Mouse (Mus musculus): Measurements from ENCODE around the gene Yrdc. TPM values are rescaled to one million over a fixed set of nuclear protein-coding genes. Genes with fewer than 3 reads are reported as not detected.

The Yrdc gene
- total RNA-seq (2015; ENCODE audit: low replicate concordance) = 4.2 and 46.1 TPM in 2 replicates
- 13.9 and 19.4 TPM in 2 replicates for total RNA-seq (2017; ENCODE audit: low replicate concordance)

DNA sequence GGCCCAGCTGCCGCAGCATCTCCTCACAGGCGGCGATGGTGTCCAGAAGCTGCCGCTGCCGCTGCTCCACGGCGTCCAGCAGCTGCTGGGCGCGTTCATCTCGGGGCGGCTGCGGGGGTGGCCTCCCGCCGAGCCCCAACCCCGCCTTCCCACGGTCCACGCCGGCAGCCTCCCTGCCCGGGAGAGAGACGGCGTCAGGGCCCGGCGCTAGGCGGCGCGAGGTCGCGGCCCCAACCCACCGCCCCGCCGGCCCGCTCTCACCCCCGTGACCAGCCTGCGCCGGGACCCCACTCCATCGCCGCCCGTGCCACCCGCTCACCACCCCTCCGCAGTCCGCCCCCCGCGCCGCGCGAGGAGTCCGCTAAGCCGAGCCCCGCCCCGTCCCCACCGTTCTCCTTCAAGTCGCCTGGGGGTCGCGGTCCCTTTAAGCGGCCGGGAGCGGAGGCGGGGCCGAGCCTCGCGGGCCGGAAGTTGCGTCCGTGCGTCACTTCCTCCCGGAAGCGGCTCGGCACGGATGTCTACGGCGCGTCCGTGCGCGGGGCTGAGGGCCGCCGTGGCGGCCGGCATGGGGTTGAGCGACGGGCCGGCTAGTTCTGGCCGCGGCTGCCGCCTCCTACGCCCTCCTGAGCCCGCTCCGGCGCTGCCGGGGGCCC, at the start of gene Yrdc:
Gene Yrdc, plus strand, starts transcription at position 419 of the 653 bp plus-strand sequence.
- peak; percentile 89 for ATAC-seq (replicated peaks; ENCODE audit: low FRiP score, poor library complexity, severe bottlenecking)

DNA sequence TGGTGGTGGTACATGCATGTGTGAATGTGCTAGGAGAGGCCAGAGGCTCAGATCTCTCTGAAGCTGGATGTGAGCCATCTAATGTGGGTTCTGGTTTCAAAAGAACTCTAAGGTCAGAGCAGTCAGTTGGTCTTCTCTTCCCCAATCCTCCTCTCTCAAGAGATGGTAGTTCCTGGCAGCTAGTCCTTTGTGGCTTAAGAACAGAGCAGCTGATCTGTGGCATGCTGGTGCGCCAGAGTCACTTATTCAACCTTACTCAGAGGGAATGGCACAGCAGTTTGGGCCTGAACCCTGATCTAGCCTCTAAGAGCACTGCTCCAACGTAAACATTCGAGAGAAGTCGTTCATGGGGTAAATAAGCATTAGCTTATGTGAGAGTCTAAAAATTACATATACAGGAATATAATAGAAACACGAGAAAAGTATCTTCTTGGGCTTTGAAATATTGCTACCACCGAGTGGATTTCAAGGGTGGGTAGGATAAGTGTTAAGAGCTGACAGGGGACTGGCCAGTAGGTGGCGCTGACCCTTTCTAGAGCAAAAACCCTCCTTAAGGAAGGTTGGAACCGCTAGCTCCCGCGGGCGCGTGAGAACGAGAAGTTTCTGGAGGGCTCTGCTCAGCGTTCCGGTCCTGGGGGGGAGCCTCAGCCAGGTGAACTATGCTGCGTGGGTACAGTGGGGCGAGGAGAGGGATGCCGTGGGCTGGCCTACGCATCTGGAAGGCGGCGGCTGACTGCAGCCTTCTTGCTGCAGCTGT, 48.7 kb upstream of the Yrdc start, which contains the start of gene Mtf1:
Gene Mtf1, plus strand, starts transcription at position 553 of the 757 bp plus-strand sequence.
- ATAC-seq (replicated peaks; ENCODE audit: low FRiP score, poor library complexity, severe bottlenecking) = peak; percentile 83

DNA sequence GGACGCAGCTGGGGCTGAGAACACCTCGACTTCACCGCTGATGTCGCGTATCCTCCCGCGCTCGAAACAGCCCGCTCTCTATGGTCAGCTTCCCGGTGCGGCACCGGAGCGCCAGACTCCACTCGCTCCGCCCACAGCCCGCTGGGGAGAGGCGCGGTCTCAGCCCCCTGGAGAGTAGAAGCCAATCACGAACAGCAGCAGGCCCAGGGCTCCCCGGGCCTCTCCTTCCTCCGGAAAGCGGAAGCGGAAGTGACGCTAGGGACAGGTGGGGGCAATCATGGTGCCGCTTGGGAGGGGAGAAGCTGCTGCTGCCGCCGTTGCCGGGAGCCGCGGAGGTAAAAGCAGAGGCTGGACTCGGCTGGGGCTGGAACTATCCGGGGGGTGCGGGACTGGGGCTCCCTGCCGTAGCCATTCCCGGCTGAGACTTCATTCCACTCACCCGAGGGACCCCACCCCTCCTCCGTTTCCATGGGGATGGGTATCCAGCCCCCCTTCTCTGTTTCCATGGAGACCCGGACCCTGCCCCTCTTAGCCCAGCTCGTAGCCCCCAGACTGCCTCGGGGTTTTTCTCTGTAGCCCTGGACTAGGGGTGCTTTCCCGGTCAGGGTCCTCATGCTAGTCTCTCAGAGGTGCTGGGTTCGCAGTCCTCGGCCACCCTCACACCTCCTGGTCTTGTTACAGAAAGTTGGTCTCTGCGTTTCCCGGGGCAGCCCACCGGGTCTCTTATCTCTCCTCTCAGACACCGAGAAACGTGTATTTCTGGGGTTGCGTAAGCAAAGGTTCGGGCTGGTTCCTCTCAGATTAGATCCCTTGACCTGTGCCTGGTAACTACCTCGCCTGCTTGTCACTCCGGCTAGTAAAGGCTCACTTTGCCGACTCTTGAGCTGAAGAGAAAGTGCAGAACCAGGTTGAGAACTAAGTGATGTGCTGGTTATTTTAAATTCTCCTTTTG, 47.9 kb upstream of the Yrdc start:
- ATAC-seq (replicated peaks; ENCODE audit: low FRiP score, poor library complexity, severe bottlenecking) = peak; percentile 94

GRCm38 (mm10) chr4:124803406-124803805, 47.1 kb upstream of the Yrdc start:
- ATAC-seq (replicated peaks; ENCODE audit: low FRiP score, poor library complexity, severe bottlenecking) = no peak

GRCm38 (mm10) chr4:124808511-124808910, 42.0 kb upstream of the Yrdc start:
- ATAC-seq (replicated peaks; ENCODE audit: low FRiP score, poor library complexity, severe bottlenecking) = no peak

DNA sequence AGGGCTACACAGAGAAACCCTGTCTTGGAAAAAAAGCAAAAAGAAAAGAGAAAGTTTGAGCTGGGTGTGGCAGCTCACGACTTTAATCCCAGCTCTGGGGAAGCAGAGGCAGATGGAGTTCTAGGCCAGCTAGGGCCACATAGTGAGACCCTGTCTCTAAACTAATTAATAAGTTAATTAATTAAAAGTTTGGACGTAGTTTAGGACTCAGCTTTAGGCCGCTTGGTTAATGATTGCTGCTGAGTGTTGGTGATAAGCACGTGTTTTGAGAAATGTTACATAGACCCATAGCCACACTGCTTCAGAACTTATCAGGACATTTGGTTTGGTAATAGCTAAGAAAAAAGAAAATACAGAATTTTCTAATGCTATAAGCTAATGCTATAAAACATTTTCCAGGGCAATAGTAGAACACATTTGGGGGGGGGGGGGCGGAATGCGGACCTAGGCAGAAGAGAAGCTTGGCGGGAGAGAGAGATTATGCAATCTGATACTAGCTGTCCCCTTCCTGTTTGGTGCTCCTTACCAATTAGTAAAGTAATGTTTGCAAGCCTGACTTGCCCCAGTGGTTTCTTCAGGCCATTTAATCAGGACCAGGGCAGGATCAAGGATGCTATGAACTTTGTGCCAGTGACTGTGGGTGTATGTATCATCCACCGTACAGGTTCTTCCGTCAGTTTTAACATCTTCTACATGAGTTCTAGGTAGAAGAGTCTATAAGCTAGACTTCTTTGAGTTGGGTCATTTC, 41.2 kb upstream of the Yrdc start:
- no peak for ATAC-seq (replicated peaks; ENCODE audit: low FRiP score, poor library complexity, severe bottlenecking)

DNA sequence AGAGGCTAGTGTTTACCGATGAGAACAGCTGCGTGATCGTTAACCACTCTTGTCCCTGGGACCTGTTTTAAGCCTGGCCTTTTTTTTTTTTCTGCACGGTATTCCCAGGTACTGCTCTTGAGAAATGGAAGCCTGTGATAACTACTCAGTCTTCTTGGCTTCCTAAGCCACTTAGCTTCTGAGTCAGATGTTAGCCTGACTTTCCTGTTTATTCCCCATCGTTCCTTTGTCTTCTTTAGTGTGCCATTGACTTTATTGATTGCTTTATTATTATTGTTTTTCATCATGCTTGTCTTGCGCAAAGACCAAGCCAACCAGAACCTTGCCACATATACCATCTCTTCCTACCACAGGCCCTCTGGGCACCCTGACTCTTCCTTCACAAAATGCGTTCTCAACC, 40.4 kb upstream of the Yrdc start:
- no peak for ATAC-seq (replicated peaks; ENCODE audit: low FRiP score, poor library complexity, severe bottlenecking)

DNA sequence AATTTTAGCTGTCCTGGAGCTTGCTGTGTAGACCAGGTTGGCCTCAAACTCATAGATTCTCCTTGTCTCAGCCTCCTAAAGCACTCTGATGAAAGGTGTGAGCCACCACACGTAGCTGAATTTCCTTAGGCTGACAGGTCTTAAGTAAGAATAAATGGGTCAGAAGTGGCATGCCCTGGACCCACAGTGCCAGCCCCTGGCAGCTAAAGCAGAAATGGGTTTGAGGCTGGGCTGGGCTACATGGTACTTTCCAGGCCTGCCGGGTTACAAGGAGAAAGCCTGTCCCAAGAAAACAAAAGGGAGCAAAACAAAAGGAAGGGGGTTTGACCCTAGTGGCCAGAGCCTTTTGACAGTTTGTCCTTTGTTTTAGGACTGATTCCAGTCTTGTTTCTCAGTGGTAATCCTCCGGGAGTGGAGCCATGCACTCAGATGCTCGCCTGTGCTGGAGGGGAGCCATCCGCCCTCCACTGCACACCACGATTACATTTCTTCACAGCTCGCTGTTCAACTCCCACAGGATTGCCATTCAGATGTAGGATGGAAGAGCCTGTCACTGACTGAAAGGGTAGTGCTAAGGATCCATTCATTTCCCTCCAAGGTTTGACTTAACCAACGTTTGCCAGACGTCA, 39.0 kb upstream of the Yrdc start:
- no peak for ATAC-seq (replicated peaks; ENCODE audit: low FRiP score, poor library complexity, severe bottlenecking)

DNA sequence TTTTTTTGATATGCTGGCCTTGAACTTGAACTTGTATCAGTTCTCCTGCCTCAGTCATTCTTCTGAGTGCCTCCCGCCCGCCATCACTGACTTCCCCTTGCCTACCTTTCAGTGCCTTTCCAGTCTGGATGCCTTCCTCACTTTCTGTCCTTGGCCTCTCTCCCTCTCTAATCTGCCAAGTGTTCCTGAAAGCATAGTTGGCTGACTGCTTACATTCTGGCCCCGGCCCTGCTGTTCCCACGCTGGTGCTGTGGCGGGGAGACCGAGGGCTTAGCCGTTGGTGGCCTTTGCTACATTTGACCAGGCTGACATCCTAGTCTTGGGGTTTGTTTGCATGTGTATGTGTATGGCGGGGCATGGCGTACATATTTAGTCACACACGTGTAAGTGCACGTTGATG, 34.6 kb upstream of the Yrdc start:
- no peak for ATAC-seq (replicated peaks; ENCODE audit: low FRiP score, poor library complexity, severe bottlenecking)

DNA sequence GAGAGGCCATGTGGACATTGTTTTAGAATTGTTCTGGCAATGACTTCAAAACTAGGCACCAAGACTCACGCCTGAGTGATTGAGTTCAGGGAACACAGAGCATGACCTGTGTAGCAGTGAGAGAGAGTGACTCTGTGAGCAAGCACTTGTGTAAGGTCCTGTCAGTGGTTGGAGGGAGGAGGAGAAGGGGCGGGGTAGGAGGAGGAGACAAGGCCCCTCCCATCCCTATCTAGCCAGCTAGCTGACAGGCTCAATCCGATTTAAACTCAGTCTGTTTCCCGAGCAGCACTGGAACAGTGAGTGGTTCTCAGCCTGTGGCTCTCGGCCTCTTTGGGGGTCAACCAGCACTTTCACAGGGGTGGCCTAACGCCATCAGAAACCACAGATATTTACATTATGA, 32.7 kb upstream of the Yrdc start:
- peak; percentile 85 for ATAC-seq (replicated peaks; ENCODE audit: low FRiP score, poor library complexity, severe bottlenecking)

- ATAC-seq (replicated peaks; ENCODE audit: low FRiP score, poor library complexity, severe bottlenecking) = no peak
Observed at GRCm38 (mm10) chr4:124818832-124819231, 31.6 kb upstream of the Yrdc start.

DNA sequence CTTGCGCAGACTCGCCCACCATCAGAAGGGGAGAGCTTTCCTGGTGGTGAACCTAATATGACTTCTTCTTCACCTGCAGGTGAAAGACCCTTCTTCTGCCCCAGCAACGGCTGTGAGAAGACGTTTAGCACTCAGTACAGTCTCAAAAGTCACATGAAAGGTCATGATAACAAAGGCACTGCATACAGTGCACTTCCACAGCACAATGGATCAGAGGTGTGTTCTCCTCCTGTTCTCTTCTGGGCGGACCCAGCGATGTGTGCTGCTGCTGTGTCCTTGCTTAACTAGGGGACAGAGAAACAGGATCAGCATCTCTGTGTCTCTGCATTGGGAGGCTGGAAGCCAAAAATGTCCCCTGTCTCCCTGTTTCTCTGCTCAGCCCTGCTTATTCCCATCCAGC, 25.5 kb upstream of the Yrdc start:
- ATAC-seq (replicated peaks; ENCODE audit: low FRiP score, poor library complexity, severe bottlenecking) = no peak

DNA sequence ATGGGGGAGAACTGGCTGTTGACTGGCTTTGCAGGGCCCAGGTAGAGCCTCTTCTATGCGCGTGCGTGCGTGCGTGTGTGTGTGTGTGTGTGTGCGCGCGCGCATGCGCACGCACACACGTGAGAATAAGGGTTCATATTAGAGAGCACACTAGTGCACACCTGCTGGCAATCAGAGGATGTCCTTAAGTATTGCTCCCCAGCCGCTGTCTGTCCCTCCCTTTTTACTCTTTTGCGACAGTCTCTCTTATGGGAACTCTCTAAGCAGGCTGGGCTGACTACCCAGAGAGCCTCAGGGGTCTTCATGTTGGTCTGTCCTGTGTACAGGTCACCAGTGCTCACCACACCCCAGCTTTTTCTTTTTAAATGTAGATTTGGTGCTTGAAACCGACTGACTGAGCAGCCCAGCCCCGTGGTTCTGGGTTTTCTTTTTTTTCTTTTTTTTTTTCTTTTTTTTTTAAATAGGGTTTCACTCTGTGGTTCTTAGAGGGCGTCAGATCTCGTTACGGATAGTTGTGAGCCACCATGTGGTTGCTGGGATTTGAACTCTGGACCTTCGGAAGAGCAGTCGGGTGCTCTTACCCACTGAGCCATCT, 25.0 kb upstream of the Yrdc start:
- ATAC-seq (replicated peaks; ENCODE audit: low FRiP score, poor library complexity, severe bottlenecking) = no peak

DNA sequence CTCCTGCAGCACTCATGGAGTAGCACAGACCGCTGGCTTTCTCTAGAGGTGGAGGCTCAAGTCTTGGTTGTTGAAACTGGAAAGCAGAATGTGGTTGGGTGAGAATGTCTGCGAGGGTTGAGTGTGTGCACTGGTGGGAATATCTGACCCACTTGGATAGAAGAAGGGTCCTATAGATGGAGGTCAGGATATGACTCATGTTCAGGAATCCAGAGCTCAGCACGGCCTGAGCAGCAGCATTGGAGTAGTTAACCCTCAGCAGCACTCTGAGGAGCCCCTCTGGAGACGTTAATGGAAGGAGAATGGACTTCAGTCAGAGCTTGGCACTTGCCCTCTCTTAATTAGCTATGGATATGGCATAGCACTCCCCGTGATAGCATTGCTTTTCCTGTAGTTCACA, 20.8 kb upstream of the Yrdc start:
- no peak for ATAC-seq (replicated peaks; ENCODE audit: low FRiP score, poor library complexity, severe bottlenecking)

DNA sequence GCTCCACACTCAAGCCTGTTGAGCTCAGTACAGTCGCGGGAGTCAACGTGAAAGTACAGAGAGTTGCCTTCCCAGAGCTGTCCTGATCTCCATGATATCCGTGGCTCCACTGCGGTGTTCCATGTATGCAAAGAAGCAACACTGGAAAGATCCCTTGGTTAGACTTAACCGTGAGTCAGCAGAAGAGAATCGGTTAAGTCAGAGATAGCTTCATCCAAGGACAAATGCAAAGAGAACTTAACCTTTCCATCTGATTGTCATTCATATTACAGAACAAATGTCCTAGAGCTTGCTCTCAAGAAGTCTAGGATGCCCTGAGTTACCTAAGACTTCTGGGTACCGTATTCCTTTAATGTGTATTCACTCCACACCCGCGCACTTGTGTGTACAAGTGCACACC, 17.7 kb upstream of the Yrdc start:
- ATAC-seq (replicated peaks; ENCODE audit: low FRiP score, poor library complexity, severe bottlenecking) = no peak

DNA sequence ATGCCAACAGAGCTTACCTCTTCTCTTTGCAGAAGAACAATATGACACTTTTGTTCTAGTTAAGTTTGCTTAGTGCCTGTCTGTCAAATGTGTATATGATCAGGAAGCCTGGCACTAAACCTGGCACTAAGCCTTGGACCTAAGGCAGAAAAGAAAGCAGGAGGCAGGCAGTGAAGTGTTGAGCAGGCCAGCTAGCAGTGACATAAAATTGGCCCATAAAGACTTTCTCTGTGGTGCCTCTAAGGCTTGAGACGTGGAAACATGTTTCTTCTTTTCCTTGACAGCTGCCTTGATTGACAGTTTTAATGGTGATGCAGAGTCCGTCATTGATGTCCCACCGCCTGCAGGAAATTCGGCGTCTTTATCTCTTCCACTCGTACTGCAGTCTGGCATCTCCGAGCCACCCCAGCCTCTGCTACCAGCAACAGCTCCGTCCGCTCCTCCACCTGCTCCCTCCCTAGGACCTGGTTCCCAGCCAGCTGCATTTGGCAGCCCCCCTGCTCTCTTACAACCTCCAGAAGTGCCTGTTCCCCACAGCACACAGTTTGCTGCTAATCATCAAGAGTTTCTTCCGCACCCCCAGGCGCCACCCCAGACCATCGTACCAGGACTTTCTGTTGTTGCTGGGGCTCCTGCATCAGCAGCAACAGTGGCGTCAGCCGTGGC, 12.3 kb upstream of the Yrdc start:
- no peak for ATAC-seq (replicated peaks; ENCODE audit: low FRiP score, poor library complexity, severe bottlenecking)

DNA sequence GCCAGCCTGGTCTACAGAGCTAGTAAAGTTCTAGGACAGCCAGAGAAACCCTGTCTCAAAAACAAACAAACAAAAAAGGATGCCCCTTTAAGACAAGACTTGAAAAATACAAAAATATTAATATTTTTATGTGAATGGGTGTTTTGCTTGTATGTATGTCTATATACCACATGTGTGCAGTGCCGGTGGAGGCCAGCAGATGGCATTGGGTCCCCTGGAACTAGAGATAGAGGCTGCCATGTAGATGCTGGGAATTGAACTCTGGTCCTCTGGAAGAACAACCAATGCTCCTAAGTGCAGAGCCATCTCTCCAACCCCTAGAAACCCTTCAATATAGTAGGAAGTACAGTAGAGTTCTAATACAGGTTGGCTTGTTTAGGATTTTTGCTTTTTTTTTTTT, 9.5 kb upstream of the Yrdc start:
- ATAC-seq (replicated peaks; ENCODE audit: low FRiP score, poor library complexity, severe bottlenecking) = no peak

DNA sequence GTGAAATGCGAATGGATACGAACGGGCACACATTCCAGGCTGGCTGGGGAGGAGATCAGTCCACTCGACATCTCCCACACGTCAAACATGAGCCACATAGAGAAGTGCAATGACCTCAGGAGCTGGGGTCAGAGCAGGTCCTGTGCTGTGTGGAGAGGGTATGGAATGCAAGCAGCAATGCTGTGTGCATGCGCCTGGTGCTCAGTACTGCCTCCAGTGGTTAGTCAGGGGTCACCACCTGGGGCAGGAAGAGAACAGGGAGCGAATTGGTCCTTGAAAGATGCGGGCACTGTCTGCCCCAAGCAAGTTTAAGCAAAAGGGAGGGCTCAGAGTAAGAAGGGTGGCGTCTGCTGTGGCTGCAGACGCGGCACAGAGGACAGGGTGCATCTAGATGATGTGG, 7.0 kb upstream of the Yrdc start:
- peak; percentile 66; the same call in 1 of the 2 replicates for ATAC-seq (replicated peaks; ENCODE audit: low FRiP score, poor library complexity, severe bottlenecking)
